Mouse (Mus musculus) central nervous system, embryonic 14 days (tissue): ENCODE results near the gene 9030624G23Rik. TPM values are rescaled to one million over a fixed set of nuclear protein-coding genes. Genes with fewer than 3 reads are reported as not detected.

ENCODE experiments used
- polyA plus RNA-seq: library from polyadenylated mRNA; depleted of rRNA; stranded (reverse); fragments of >200 nt; gene quantifications from 2 replicates; pipeline ENCODE4 v1.2.3, GENCODE M21; 2012; rRNA removed

9030624G23Rik gene
- 1.5 and 2.0 TPM in 2 replicates for polyA plus RNA-seq

GRCm38 (mm10) chr12:24097108-24097520 is at the start of gene 9030624G23Rik:
Gene 9030624G23Rik, minus strand, starts transcription at chr12:24097246.

